Mouse (Mus musculus) WW6 (cell line): ENCODE measurements around the gene BC048562.

ENCODE experiments used
- DNase-seq: peaks from one replicate; pipeline ENCODE4 v3.0.0-alpha.2; 2013; ENCODE audit warnings: low read depth, low spot score

Gene BC048562

DNA sequence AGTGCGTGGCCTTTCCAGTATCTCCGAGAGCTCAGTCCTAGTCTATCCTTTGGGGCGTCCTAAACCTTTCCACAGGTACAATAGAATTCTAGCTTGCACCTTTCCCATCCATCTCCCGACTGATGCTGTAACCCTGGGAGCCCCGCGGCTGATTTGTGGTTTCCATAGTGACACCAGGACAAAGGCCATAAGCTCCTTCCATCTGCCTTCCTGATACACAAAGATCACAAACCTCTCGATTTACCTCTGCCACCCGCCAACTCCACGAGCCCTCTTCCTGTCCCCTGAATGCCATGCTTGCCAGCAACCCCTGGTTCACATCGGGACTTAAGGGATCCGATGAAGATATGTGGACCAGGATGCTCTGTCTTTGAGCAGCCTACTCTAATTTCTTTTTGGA lies 43.0 kb downstream of the BC048562 start:
- no peak for DNase-seq

DNA sequence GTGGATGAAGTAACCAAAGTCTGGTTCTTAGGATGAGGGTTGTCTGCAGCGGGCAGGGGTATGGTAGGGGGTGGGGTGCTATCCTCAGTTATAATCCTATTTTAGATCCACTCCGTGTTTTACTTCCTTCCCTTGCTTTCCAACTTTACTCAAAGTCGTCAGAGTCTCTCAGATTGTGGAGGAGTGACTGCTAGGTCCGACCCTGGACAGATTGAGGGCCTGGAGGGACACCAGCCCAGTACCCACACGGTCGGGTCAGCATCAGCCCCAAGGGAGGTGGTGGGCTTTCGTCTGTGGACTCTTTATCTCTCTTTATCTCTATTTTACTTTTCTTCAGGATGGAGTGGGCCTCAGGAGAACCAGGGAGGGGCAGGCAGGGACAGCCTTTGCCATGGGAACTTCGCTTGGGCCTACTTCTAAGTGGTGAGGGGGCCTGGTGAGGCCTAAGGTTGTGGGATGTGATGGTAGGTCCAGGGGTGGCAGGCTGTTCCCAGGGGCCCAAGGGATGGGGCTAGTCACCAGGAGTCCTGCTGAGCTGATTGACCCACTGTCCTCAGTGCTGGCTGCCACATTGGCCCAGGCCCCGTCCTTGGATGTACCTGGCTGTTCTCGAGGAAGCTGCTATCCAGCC lies 43.6 kb downstream of the BC048562 start, which contains the start of gene Lamb2:
Lamb2 (plus strand) TSS at position 16 of the 631 bp plus-strand sequence.
- no peak for DNase-seq

DNA sequence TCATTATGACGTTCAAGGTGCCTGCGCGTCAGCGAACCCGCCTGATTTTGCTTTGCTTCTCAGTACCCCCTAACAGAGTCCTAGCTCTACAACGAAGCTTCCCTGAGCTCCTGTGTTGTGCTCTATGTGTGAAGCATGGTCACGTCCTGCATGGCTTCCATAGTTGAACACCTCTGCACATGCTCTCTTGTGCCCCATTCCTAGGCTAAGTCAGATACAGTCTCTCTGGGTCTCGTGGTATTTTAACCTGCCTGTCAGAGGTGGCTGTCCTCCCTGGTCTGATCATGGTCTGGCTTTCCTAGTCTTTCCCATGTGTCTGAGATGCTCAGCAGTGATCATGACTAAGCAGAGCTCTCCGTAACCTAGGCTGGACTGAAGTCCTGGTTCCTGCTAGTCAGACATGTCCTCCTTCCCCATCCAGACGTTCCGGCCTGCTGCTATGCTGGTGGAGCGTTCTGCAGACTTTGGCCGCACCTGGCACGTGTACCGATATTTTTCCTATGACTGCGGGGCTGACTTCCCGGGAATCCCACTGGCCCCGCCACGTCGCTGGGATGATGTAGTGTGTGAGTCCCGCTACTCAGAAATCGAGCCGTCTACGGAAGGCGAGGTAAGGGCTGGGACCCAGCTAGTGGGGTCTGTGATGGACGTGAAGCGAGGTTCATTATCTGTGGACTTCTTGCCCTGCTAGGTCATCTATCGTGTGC lies 44.7 kb downstream of the BC048562 start:
- DNase-seq = no peak

DNA sequence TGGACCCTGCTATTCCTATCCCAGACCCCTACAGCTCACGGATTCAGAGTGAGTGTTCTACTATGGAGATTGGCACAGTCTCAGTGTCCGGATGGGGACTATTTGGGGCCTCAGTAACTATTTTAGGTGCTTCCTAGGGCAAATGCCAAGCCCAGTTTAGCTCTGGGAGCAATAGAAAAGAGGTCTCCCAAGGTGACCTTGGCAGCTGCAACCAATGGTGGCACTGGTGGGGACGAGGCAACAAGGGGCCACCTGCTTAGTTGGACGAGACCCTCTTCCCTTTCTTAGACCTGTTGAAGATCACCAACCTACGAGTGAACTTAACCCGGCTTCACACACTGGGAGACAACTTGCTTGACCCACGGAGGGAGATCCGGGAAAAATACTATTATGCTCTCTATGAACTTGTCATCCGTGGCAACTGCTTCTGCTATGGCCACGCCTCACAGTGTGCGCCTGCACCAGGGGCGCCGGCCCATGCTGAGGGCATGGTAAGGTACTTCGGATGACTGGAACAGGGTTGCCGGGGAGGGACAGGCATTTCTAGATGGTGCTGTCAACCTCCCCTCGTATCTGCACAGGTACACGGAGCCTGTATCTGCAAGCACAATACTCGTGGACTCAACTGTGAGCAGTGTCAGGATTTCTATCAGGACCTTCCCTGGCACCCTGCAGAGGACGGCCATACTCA lies 45.4 kb downstream of the BC048562 start:
- DNase-seq = no peak

DNA sequence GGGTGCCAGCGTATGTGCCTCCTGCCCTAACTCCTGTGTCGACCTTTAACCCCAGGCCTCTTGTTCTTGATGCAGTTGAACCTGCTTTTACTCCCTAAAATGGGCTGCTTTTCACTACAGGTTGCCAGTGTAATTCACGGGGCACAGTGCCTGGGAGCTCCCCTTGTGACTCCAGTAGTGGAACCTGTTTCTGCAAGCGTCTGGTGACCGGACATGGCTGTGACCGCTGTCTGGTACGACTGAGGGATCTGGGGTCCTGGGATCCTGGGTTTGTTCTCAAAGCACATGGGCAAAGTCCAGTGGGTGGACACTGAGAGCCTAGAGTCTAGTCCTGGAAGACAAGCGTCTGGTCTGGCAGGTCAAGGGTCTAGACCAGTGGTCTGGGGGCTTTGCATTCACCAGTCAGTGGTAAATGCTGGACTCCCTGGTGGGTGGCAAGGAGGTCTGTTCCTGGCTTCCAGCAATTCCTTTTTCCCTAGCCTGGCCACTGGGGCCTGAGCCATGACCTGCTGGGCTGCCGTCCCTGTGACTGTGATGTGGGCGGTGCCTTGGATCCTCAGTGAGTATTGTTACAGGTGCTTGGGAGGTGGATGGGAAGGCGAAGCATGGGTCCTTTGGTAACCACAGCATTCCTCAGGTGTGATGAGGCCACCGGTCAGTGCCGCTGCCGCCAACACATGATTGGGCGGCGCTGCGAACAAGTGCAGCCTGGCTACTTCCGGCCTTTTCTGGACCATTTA lies 46.9 kb downstream of the BC048562 start:
- DNase-seq = no peak

DNA sequence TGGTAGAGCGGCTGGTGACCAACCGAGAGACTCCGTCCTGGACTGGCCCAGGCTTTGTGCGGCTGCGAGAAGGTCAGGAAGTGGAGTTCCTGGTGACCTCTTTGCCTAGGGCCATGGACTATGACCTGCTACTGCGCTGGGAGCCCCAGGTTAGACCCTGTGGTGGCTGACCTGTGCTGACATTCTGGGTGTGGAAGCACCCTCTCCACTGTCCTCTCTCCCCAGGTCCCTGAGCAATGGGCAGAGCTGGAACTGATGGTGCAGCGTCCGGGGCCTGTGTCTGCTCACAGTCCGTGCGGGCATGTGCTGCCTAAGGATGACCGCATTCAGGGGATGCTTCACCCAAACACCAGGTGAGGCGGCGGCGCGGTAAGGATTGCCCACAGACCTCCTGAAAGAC lies 47.7 kb downstream of the BC048562 start:
- no peak for DNase-seq

DNA sequence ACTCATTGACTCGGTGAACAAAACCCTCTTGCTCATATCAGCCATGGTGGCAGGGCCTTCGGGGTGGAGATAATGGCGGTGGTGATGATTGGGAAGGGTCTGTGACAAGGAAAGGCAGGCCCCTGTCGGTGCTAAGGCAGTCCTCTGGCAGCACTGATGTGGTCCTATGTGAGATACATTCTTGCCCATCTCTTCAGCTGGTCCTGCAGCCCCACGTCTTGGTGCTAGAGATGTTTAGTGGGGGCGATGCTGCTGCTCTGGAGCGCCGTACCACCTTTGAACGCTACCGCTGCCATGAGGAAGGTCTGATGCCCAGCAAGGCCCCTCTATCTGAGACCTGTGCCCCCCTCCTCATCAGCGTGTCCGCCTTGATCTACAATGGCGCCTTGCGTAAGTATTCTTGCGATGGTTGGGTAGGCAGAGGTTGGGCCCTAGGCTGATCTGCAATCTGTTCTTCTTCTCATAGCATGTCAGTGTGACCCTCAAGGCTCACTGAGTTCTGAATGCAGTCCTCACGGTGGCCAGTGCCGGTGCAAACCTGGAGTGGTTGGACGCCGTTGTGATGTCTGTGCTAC lies 49.1 kb downstream of the BC048562 start:
- DNase-seq = no peak

DNA sequence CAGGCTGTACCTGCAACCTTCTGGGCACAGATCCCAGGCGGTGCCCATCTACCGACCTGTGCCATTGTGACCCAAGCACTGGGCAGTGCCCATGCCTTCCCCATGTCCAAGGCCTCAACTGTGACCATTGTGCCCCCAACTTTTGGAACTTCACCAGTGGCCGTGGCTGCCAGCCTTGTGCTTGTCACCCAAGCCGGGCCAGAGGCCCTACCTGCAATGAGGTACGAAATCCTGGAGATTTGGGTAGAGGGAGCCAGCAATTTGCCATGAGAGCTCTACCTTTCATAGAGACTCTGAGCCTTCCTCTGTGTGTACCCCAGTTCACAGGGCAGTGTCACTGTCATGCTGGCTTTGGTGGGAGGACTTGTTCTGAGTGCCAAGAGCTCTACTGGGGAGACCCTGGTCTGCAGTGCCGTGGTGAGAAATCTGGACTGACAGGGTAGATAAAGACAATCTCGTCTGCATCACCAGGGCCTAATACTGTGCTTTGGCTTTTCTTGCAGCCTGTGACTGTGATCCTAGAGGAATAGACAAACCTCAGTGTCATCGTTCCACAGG lies 50.8 kb downstream of the BC048562 start:
- no peak for DNase-seq

DNA sequence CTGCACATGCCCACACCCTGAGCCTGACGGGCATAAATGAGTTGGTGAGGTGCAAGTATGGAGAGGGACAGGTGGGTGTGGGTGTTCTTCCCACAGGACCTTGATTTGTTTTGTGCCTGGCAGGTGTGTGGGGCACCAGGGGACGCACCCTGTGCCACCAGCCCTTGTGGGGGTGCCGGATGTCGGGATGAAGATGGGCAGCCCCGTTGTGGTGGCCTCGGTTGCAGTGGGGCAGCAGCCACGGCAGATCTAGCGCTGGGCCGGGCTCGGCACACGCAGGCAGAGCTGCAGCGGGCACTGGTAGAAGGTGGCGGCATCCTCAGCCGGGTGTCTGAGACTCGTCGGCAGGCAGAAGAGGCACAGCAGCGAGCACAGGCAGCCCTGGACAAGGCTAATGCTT lies 52.1 kb downstream of the BC048562 start:
- DNase-seq = no peak

DNA sequence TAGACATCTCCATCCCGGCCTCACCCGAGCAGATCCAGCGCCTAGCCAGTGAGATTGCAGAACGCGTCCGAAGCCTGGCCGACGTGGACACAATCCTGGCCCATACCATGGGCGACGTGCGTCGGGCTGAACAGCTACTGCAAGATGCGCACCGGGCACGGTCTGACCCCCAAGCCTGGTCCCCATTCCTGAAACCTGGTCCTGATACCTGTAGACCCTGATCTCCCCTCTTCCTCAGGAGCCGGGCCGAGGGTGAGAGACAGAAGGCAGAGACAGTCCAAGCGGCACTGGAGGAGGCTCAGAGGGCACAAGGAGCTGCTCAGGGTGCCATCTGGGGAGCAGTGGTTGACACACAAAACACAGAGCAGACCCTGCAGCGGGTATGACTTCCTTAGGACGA lies 52.9 kb downstream of the BC048562 start:
- DNase-seq = no peak

DNA sequence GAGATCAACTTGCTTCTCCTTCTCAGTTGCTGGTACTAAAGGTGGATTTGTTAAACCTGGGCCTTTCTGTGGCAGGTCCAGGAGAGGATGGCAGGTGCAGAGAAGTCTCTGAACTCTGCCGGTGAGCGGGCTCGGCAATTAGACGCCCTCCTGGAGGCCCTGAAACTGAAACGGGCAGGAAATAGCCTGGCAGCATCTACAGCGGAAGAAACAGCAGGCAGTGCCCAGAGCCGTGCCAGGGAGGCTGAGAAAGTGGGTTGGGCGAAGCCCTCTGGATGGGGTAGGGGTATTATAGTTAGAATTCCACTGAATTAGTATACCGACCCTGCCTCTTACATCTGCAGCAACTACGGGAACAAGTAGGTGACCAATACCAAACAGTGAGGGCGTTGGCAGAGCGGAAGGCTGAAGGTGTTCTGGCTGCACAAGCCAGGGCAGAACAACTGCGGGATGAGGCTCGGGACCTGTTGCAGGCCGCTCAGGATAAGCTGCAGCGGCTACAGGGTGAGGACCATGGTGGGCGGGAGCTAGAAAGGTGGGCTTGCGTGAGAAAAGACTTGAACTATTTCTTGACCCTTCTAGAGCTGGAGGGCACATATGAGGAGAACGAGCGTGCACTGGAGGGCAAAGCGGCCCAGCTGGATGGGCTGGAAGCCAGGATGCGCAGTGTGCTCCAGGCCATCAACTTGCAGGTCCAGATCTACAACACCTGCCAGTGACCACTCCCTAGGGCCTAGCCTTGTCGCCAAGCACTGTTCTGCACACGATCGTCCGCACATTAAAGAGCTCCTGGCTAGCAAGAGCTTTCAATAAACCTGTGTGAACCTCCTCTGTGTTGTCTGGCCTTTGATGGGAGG lies 53.6 kb downstream of the BC048562 start:
- DNase-seq = no peak

DNA sequence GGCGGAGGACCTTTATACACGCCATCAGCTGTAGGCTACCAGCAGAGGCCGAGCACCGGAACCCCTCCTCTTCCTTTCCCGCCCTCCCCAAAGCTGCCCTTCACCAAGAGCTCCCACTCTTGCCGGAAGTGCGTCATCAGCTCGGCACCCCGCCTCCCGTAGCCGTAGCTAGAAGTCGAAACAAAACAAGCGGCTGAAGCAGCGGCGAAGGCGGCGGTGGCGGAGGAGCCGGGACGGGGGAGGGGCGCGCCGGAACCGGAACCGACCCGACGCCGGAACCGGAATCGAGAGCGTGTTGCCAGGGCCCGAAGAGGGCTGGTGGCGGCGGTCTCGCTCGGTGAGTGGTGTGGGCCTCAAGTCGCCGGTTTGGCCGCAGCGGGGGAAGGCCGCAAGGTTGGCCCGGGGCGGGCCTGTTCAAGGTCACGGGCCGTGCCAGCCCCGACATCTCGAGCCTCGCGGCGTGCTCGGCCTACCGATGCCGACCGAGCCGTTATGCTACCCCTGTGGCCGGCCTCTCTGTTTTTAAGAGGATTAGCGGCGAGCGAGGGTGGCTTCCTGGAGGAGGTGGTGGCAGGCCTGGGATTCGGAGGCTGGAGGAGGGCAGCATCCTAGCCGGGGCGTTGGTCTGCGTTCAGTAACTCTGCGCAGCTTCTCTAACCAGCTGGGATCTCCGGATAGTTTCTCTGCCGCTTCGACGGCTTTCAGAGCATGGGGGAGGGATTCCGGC lies 54.4 kb downstream of the BC048562 start, which contains the start of gene Usp19:
Usp19 (plus strand) TSS at position 44 of the 727 bp plus-strand sequence.
- DNase-seq = peak; percentile 84

DNA sequence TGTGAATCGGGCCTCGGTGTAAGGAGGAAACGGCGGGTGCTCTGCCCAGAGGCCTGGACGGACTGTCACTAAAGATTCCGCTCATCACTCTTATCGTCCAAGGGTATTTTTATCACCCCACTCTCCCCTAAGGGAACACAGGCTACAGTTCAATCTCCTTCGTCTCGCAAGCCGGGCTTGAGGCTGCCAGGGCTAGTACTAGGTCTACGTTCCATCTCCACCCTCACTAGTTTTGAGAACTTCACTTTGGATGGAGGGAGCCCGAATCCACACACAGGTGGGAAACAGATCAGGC lies 55.0 kb downstream of the BC048562 start:
- no peak for DNase-seq

DNA sequence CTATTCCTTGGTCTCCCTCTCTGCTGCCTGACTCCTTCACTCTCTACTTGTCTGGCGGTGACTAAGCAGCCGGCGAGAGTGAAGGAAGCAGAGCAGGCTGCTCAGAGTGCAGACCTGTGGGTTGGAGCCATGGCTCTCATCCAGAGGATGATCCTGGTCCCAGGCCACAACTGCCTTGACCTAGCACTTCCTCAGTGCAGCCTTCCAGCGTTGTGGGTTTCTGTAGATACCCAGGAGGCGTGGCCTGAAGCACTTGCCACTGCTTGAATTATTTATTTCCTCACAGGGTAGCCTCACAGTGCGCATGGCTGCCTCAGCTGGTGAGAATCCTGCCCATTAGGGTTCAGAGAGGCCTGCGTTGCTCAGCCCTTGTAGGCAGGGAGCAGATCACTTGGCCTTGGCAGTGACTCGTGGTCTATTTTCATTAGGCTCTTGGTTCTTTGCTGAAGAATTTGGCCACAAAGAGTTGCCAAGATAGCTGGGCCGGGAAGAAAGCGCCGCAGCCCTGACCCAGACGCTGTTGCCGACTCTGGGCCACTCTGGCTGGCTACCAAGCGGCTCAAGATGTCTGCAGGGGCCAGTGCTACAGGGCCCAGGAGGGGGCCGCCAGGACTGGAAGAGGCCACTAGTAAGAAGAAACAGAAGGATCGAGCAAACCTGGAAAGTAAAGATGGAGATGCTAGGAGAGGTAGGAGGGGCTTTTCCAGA lies 55.9 kb downstream of the BC048562 start:
- no peak for DNase-seq

DNA sequence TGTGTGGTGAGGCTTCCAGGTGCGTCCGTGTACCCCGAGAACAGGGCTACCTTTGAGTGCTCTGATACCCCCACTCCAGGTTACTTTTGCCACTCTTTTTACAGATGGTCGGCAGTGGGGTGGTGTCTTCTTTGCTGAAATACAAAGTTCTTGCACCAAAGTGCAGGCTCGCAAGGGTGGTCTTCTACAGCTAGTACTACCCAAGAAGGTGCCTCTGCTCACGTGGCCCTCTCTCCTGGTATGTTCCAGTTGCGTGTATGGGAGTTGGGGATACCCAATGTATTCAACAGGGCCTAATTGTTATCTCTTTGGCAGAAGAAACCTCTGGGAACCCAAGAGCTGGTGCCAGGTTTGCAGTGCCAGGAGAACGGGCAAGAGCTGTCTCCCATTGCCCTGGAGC lies 57.0 kb downstream of the BC048562 start:
- no peak for DNase-seq

DNA sequence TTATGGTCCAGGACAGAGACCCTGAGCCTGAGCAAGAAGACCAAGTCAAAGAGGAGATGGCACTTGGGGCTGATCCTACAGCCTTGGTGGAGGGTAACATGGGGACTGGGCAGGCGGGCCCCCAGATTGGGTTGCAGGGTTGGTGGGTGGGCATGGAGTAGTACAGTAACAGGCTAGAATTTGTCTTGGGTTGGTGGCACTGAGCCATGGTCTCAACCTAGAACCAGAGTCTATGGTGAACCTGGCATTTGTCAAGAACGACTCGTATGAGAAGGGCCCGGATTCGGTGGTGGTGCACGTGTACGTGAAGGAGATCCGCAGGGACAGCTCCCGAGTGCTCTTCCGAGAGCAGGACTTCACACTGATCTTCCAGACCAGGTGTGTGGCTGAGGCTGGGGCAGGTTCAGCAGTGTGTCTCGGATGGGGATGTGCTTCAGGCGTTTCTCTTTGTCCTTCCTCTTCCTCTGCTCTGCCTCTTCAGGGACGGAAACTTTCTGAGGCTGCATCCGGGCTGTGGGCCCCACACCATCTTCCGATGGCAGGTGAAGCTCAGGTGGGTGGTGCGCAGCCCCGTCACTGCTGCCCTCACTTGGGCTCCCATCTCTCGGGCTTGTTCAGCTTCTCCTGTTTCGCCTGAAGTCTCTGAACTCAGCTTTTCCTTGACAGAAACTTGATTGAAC lies 58.0 kb downstream of the BC048562 start:
- no peak for DNase-seq

DNA sequence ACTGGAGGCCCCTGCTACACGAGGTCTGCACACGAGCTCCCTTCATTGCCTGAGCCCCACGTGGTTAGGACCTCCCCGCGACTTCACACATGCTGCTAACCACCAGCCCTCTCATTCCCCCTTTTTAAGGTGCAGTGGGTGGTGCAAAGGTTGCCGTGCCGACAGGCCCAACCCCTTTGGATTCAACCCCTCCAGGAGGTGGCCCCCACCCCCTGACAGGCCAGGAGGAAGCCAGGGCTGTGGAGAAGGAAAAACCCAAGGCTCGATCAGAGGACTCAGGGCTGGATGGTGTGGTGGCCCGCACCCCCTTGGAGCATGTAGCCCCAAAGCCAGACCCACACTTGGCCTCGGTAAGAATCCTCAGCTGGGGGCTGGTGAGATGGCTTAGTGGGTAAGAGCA lies 58.6 kb downstream of the BC048562 start:
- DNase-seq = no peak
